Mouse (Mus musculus): ENCODE measurements around the gene Chn1. TPM values are rescaled to one million over a fixed set of nuclear protein-coding genes. Genes with fewer than 3 reads are reported as not detected.

Chn1 gene
- polyA plus RNA-seq, 1 experiment from 2014 or later, result 93.8 TPM

- peaks cover 48% of the 10 kb centered on the region for H3K36me3 ChIP-seq
- H3K27me3 ChIP-seq, result no peaks in the 10 kb centered on the region
- no peak overlapping the region for H3K4me2 ChIP-seq (replicated peaks)
- no peak overlapping the region for H3K27ac ChIP-seq
- H3K9me3 ChIP-seq (replicated peaks), result no peaks in the 10 kb centered on the region
- no peak overlapping the region for H3K4me3 ChIP-seq
- WGBS, result 96% methylated on average over 6 of the region's 6 CpGs
- H3K4me1 ChIP-seq, result peaks cover 3% of the 10 kb centered on the region; the same call in 1 of the 2 replicates
- no peak for ATAC-seq (ENCODE audit: low FRiP score)
- H3K9ac ChIP-seq, result no peak overlapping the region
Measured at GRCm38 (mm10) chr2:73612367-73612914, 162.7 kb downstream of the Chn1 start.

GRCm38 (mm10) chr2:73611798-73612197 is 163.3 kb downstream of the Chn1 start:
- Histone ChIP-seq H3K36me3 (peaks cover 44% of the 10 kb centered on the region), H3K9ac (no peak overlapping the region), H3K27me3 (no peaks in the 10 kb centered on the region), H3K4me3 (no peak overlapping the region), H3K4me2 (replicated peaks) (no peak overlapping the region), H3K9me3 (replicated peaks) (no peaks in the 10 kb centered on the region), H3K27ac (no peak overlapping the region), H3K4me1 (peaks cover 3% of the 10 kb centered on the region; the same call in 1 of the 2 replicates)
- 81% methylated on average over 6 of the region's 6 CpGs for WGBS
- ATAC-seq (ENCODE audit: low FRiP score), result no peak

- 97% methylated on average over 3 of the region's 3 CpGs for WGBS
Measured at GRCm38 (mm10) chr2:73609724-73610210, 165.4 kb downstream of the Chn1 start.

GRCm38 (mm10) chr2:73609067-73609723 is 166.0 kb downstream of the Chn1 start:
- H3K9ac ChIP-seq, result no peak overlapping the region
- ATAC-seq (ENCODE audit: low FRiP score), result no peak
- 90% methylated on average over 5 of the region's 5 CpGs for WGBS

More at GRCm38 (mm10) chr2:73609724-73610210, 165.4 kb downstream of the Chn1 start:
- H3K27ac ChIP-seq, result no peak overlapping the region
- no peaks in the 10 kb centered on the region for H3K27me3 ChIP-seq
- no peak overlapping the region for H3K4me2 ChIP-seq (replicated peaks)
- ATAC-seq (ENCODE audit: low FRiP score), result no peak
- H3K9me3 ChIP-seq (replicated peaks), result no peaks in the 10 kb centered on the region
- H3K9ac ChIP-seq, result no peak overlapping the region
- H3K4me3 ChIP-seq, result no peak overlapping the region
- H3K4me1 ChIP-seq, result peaks cover 8% of the 10 kb centered on the region
- peaks cover 33% of the 10 kb centered on the region for H3K36me3 ChIP-seq

GRCm38 (mm10) chr2:73608391-73608790 is 166.8 kb downstream of the Chn1 start:
- no peak for ATAC-seq (ENCODE audit: low FRiP score)
- Histone ChIP-seq H3K36me3 (peaks cover 27% of the 10 kb centered on the region), H3K4me1 (peaks cover 8% of the 10 kb centered on the region), H3K9ac (no peak overlapping the region), H3K9me3 (replicated peaks) (no peaks in the 10 kb centered on the region), H3K4me3 (no peak overlapping the region), H3K27ac (no peak overlapping the region), H3K27me3 (no peaks in the 10 kb centered on the region), H3K4me2 (replicated peaks) (no peak overlapping the region)
- 79% methylated on average over 6 of the region's 6 CpGs for WGBS

More at GRCm38 (mm10) chr2:73609067-73609723, 166.0 kb downstream of the Chn1 start:
- no peak overlapping the region for H3K4me3 ChIP-seq
- no peaks in the 10 kb centered on the region for H3K9me3 ChIP-seq (replicated peaks)
- H3K27me3 ChIP-seq, result no peaks in the 10 kb centered on the region
- H3K27ac ChIP-seq, result no peak overlapping the region
- H3K4me1 ChIP-seq, result peaks cover 8% of the 10 kb centered on the region
- H3K4me2 ChIP-seq (replicated peaks), result no peak overlapping the region
- peaks cover 28% of the 10 kb centered on the region for H3K36me3 ChIP-seq

GRCm38 (mm10) chr2:73607609-73608008 is 167.5 kb downstream of the Chn1 start:
- WGBS, result 53% methylated on average over 4 of the region's 4 CpGs
- Histone ChIP-seq H3K36me3 (peaks cover 23% of the 10 kb centered on the region), H3K27ac (peak overlapping the region; percentile 30; the same call in 1 of the 2 replicates), H3K4me2 (replicated peaks) (no peak overlapping the region), H3K9me3 (replicated peaks) (no peaks in the 10 kb centered on the region), H3K4me1 (peaks cover 8% of the 10 kb centered on the region), H3K4me3 (no peak overlapping the region), H3K27me3 (no peaks in the 10 kb centered on the region), H3K9ac (no peak overlapping the region)
- ATAC-seq (ENCODE audit: low FRiP score), result no peak

GRCm38 (mm10) chr2:73607146-73607545 is 168.0 kb downstream of the Chn1 start:
- H3K27ac ChIP-seq, result no peak overlapping the region
- H3K27me3 ChIP-seq, result no peaks in the 10 kb centered on the region
- H3K9me3 ChIP-seq (replicated peaks), result no peaks in the 10 kb centered on the region
- H3K4me3 ChIP-seq, result no peak overlapping the region
- no peak for ATAC-seq (ENCODE audit: low FRiP score)
- no peak overlapping the region for H3K9ac ChIP-seq
- peaks cover 8% of the 10 kb centered on the region for H3K4me1 ChIP-seq
- peaks cover 19% of the 10 kb centered on the region for H3K36me3 ChIP-seq
- WGBS, result 71% methylated on average over 2 of the region's 2 CpGs
- no peak overlapping the region for H3K4me2 ChIP-seq (replicated peaks)

- ATAC-seq (ENCODE audit: low FRiP score), result no peak
- Histone ChIP-seq H3K4me1 (peaks cover 8% of the 10 kb centered on the region), H3K4me3 (no peak overlapping the region), H3K4me2 (replicated peaks) (no peak overlapping the region), H3K9ac (no peak overlapping the region), H3K27ac (no peak overlapping the region), H3K27me3 (no peaks in the 10 kb centered on the region), H3K9me3 (replicated peaks) (no peaks in the 10 kb centered on the region), H3K36me3 (peaks cover 16% of the 10 kb centered on the region)
- WGBS, result 94% methylated on average over 6 of the region's 6 CpGs
Measured at GRCm38 (mm10) chr2:73606616-73607015, 168.5 kb downstream of the Chn1 start.

GRCm38 (mm10) chr2:73605077-73605476 is 170.1 kb downstream of the Chn1 start:
- H3K4me1 ChIP-seq, result peaks cover 8% of the 10 kb centered on the region
- H3K27me3 ChIP-seq, result no peaks in the 10 kb centered on the region
- H3K27ac ChIP-seq, result no peak overlapping the region
- H3K9ac ChIP-seq, result no peak overlapping the region
- 0 out of 2 replicates have a peak, but pooled peaks cover 2% of the 10 kb centered on the region for H3K36me3 ChIP-seq
- no peaks in the 10 kb centered on the region for H3K9me3 ChIP-seq (replicated peaks)
- H3K4me2 ChIP-seq (replicated peaks), result no peak overlapping the region
- 67% methylated on average over 8 of the region's 8 CpGs for WGBS
- no peak for ATAC-seq (ENCODE audit: low FRiP score)
- no peak overlapping the region for H3K4me3 ChIP-seq

- no peak for ATAC-seq (ENCODE audit: low FRiP score)
- Histone ChIP-seq H3K4me3 (no peak overlapping the region), H3K36me3 (no peaks in the 10 kb centered on the region), H3K9me3 (replicated peaks) (no peaks in the 10 kb centered on the region), H3K27me3 (no peaks in the 10 kb centered on the region), H3K9ac (no peak overlapping the region), H3K4me1 (peaks cover 8% of the 10 kb centered on the region), H3K4me2 (replicated peaks) (no peak overlapping the region), H3K27ac (no peak overlapping the region)
- 86% methylated on average over 2 of the region's 2 CpGs for WGBS
Measured at GRCm38 (mm10) chr2:73604579-73604978, 170.6 kb downstream of the Chn1 start.

- H3K9me3 ChIP-seq (replicated peaks), result no peaks in the 10 kb centered on the region
- no peaks in the 10 kb centered on the region for H3K36me3 ChIP-seq
- H3K27me3 ChIP-seq, result no peaks in the 10 kb centered on the region; the same call in 1 of the 2 replicates
- H3K27ac ChIP-seq, result no peak overlapping the region
- no peak for ATAC-seq (ENCODE audit: low FRiP score)
- H3K9ac ChIP-seq, result no peak overlapping the region
- H3K4me2 ChIP-seq (replicated peaks), result no peak overlapping the region
- H3K4me1 ChIP-seq, result peaks cover 5% of the 10 kb centered on the region
- no peak overlapping the region for H3K4me3 ChIP-seq
- WGBS, result 41% methylated on average over 2 of the region's 2 CpGs
Measured at GRCm38 (mm10) chr2:73600650-73601049, 174.5 kb downstream of the Chn1 start.

- Histone ChIP-seq H3K9me3 (replicated peaks) (no peaks in the 10 kb centered on the region), H3K27me3 (no peaks in the 10 kb centered on the region; the same call in 1 of the 2 replicates), H3K36me3 (no peaks in the 10 kb centered on the region), H3K4me1 (no peaks in the 10 kb centered on the region; the same call in 1 of the 2 replicates), H3K9ac (no peak overlapping the region), H3K4me2 (replicated peaks) (no peak overlapping the region), H3K27ac (no peak overlapping the region), H3K4me3 (no peak overlapping the region)
- WGBS, result 97% methylated on average over 11 of the region's 11 CpGs
- no peak for ATAC-seq (ENCODE audit: low FRiP score)
Measured at GRCm38 (mm10) chr2:73597772-73598171, 177.4 kb downstream of the Chn1 start.

Data from hindbrain, embryonic 12.5 days (tissue).